Mouse (Mus musculus) cerebellum, adult 9-10 months (tissue): Measurements from ENCODE around the gene C1ql4.
A peak's percentile ranks its signal among the peaks of the same experiment; 100 is the strongest.
"Not testable (repeated sequence)": the region's sequence is repeated elsewhere in the genome, so short reads cannot be mapped to it uniquely, and the experiment has no call there.

Source experiments
- DNase-seq: peaks from one replicate; pipeline ENCODE4 v3.0.0; 2022

C1ql4 gene

GRCm38 (mm10) chr15:99071988-99072387, 15.6 kb downstream of the C1ql4 start:
- no peak for DNase-seq

GRCm38 (mm10) chr15:99065557-99066165, 22.0 kb downstream of the C1ql4 start:
- DNase-seq = no peak

- no peak for DNase-seq
Observed at GRCm38 (mm10) chr15:99056332-99056731, 31.3 kb downstream of the C1ql4 start.

- DNase-seq = no peak
Observed at GRCm38 (mm10) chr15:99055511-99055961, 32.1 kb downstream of the C1ql4 start.

- no peak for DNase-seq
Observed at GRCm38 (mm10) chr15:99055040-99055439, 32.6 kb downstream of the C1ql4 start, which contains the start of gene Prph. Gene Prph, plus strand, starts transcription at chr15:99055174.

- DNase-seq = no peak
Observed at GRCm38 (mm10) chr15:99053373-99053772, 34.2 kb downstream of the C1ql4 start.

- peak; percentile 75 for DNase-seq
Observed at GRCm38 (mm10) chr15:99049473-99050253, 38.0 kb downstream of the C1ql4 start.

- not testable (repeated sequence) for DNase-seq
Observed at GRCm38 (mm10) chr15:99045734-99046133, 41.9 kb downstream of the C1ql4 start.

GRCm38 (mm10) chr15:99044854-99045253, 42.8 kb downstream of the C1ql4 start:
- no peak for DNase-seq

GRCm38 (mm10) chr15:99042334-99042733, 45.3 kb downstream of the C1ql4 start:
- no peak for DNase-seq

GRCm38 (mm10) chr15:99040920-99041856, 46.4 kb downstream of the C1ql4 start:
- no peak for DNase-seq

GRCm38 (mm10) chr15:99039996-99040919, 47.4 kb downstream of the C1ql4 start:
- DNase-seq = no peak

- DNase-seq = no peak
Observed at GRCm38 (mm10) chr15:99039306-99039705, 48.3 kb downstream of the C1ql4 start.

GRCm38 (mm10) chr15:99038797-99039196, 48.8 kb downstream of the C1ql4 start:
- no peak for DNase-seq

- no peak for DNase-seq
Observed at GRCm38 (mm10) chr15:99038025-99038424, 49.6 kb downstream of the C1ql4 start.

GRCm38 (mm10) chr15:99036249-99036905, 51.2 kb downstream of the C1ql4 start:
- DNase-seq = no peak

GRCm38 (mm10) chr15:99035431-99035830, 52.2 kb downstream of the C1ql4 start:
- DNase-seq = no peak
